In the genomic region with DNA sequence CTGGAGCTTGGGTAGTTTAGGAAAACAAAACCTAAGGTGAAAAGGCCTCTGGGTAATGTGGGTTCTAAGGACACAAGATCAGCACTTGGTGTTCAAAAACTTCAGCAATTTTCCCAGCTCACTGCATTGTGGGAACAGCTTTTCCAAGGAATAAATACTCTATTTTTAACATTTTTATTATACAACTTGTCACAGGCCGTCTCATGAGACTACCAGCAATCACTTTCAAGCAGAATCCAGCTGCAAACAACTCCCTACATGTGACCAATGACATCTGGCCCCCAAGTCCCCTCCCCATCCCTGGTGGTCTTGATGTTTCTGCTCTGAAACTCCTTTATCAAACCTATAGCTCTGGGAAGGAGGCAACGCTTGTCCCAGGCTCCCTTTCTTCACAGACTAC, we compare ENCODE assay signal across 20 mouse cellular contexts.
DNase-seq lines count a peak whose midpoint lies in the region; ATAC-seq lines count a peak whose summit lies in the region.
"Had no signal": no experiment of that assay in that cellular context is flagged by ENCODE, and none has a peak within 500 bp of the region (broad histone marks: within the 10 kb centered on the region; RNA-seq: fewer than 3 reads in every experiment).

No protein-coding gene starts in this region.

- H3K27ac ChIP-seq in limb, embryonic 13.5 days, result no peak overlapping the region
- no peak overlapping the region for H3K27ac ChIP-seq in limb, embryonic 10.5 days
- H3K27ac ChIP-seq in brown adipose tissue, adult 24 weeks (replicated peaks; ENCODE audit: low read depth, low read length), result peak overlapping the region; percentile 26; the same call in 1 of the 2 replicates
- H3K27ac ChIP-seq: embryonic facial prominence, embryonic 10.5 days; forebrain, embryonic 12.5 days; hindbrain, embryonic 13.5 days; limb, embryonic 12.5 days; liver, embryonic 13.5 days; midbrain, embryonic 12.5 days; neural tube, embryonic 13.5 days had no signal

- intact Hi-C loops in heart, postnatal 25 days (cut with DNase I), result no loop called here

- peak; percentile 27 for DNase-seq in heart, adult 8-10 months (ENCODE audit: low spot score)
- no peak for DNase-seq in heart, postnatal 25 days (ENCODE audit: low spot score)
- DNase-seq in limb, embryonic 10.5 days (ENCODE audit: low spot score), result no peak
- peak; percentile 40 for DNase-seq in kidney, postnatal 14 days
- DNase-seq in urinary bladder, adult 18-20 months (ENCODE audit: low spot score in 2 of 2), result no peak
- DNase-seq in embryo, embryonic 10 days (ENCODE audit: low spot score), result no peak
- DNase-seq: adrenal gland, postnatal 36 days; cerebellum, adult 2 months; gastrocnemius, postnatal 14 days; liver, embryonic 13.5 days; thymus, postnatal 14 days had no signal

- no peak overlapping the region for H3K9ac ChIP-seq in limb, embryonic 13.5 days
- H3K9ac ChIP-seq: forebrain, embryonic 12.5 days; hindbrain, embryonic 13.5 days; limb, embryonic 12.5 days; liver, embryonic 13.5 days; midbrain, embryonic 12.5 days; neural tube, embryonic 13.5 days had no signal

- no peaks in the 10 kb centered on the region for H3K27me3 ChIP-seq in limb, embryonic 13.5 days
- H3K27me3 ChIP-seq in limb, embryonic 10.5 days (ENCODE audit: low read depth, poor library complexity, severe bottlenecking), result no peaks in the 10 kb centered on the region
- H3K27me3 ChIP-seq: CH12.LX; forebrain, embryonic 12.5 days; hindbrain, embryonic 13.5 days; limb, embryonic 12.5 days; liver, embryonic 13.5 days; midbrain, embryonic 12.5 days; neural tube, embryonic 13.5 days had no signal

- H3K4me1 ChIP-seq in limb, embryonic 13.5 days, result no peaks in the 10 kb centered on the region
- H3K4me1 ChIP-seq in limb, embryonic 10.5 days, result no peaks in the 10 kb centered on the region
- H3K4me1 ChIP-seq in brown adipose tissue, adult 24 weeks (ENCODE audit: control insufficient read depth, insufficient read depth, insufficient read length, low read length), result peaks cover 9% of the 10 kb centered on the region; the same call in 1 of the 2 replicates
- H3K4me1 ChIP-seq: embryonic facial prominence, embryonic 10.5 days; forebrain, embryonic 12.5 days; hindbrain, embryonic 13.5 days; limb, embryonic 12.5 days; midbrain, embryonic 12.5 days; neural tube, embryonic 13.5 days had no signal

- 0 out of 2 replicates have a peak, but pooled peaks have one; percentile 19 for ATAC-seq in limb, embryonic 13.5 days (ENCODE audit: low FRiP score, low read depth)

- H3K36me3 ChIP-seq in limb, embryonic 13.5 days, result peaks cover 3% of the 10 kb centered on the region
- 0 out of 2 replicates have a peak, but pooled peaks cover 4% of the 10 kb centered on the region for H3K36me3 ChIP-seq in limb, embryonic 10.5 days
- H3K36me3 ChIP-seq: embryonic facial prominence, embryonic 10.5 days; forebrain, embryonic 12.5 days; hindbrain, embryonic 13.5 days; limb, embryonic 12.5 days; liver, embryonic 13.5 days; neural tube, embryonic 13.5 days had no signal

- H3K4me3 ChIP-seq in limb, embryonic 13.5 days, result no peak overlapping the region
- no peak overlapping the region for H3K4me3 ChIP-seq in limb, embryonic 10.5 days
- no peak overlapping the region for H3K4me3 ChIP-seq in brown adipose tissue, adult 24 weeks (ENCODE audit: insufficient read depth, low read depth, low read length)
- H3K4me3 ChIP-seq: embryonic facial prominence, embryonic 10.5 days; forebrain, embryonic 12.5 days; hindbrain, embryonic 13.5 days; limb, embryonic 12.5 days; liver, embryonic 13.5 days; midbrain, embryonic 12.5 days; neural tube, embryonic 13.5 days had no signal

- no peak overlapping the region for H3K4me2 ChIP-seq in limb, embryonic 13.5 days (replicated peaks)
- H3K4me2 ChIP-seq: forebrain, embryonic 12.5 days; hindbrain, embryonic 13.5 days; limb, embryonic 12.5 days; liver, embryonic 13.5 days; midbrain, embryonic 12.5 days; neural tube, embryonic 13.5 days had no signal

- WGBS in limb, embryonic 13.5 days, result 71% methylated on average over 2 of the region's 2 CpGs
- 78% methylated on average over 2 of the region's 2 CpGs for WGBS in limb, embryonic 10.5 days

- peaks cover 2% of the 10 kb centered on the region; the same call in 1 of the 2 replicates for H3K9me3 ChIP-seq in limb, embryonic 13.5 days
- H3K9me3 ChIP-seq in limb, embryonic 10.5 days (replicated peaks), result no peaks in the 10 kb centered on the region

Comparison
In these comparisons a context has a peak if more than half of its experiments do, and no peak if none do; other contexts are left out.
1. DNase-seq: peak in heart, adult 8-10 months (single experiment) and kidney, postnatal 14 days (single experiment); none in heart, postnatal 25 days (single experiment), limb, embryonic 10.5 days (single experiment), urinary bladder, adult 18-20 months (0 of 2) and embryo, embryonic 10 days (single experiment).